ENCODE assay signal across 18 mouse cellular contexts in genomic region chr1:175184736-175185135, GRCm38 (mm10).
DNase-seq lines count a peak whose midpoint lies in the region; ATAC-seq lines count a peak whose summit lies in the region.
"Had no signal": no experiment of that assay in that cellular context is flagged by ENCODE, and none has a peak within 500 bp of the region (broad histone marks: within the 10 kb centered on the region; RNA-seq: fewer than 3 reads in every experiment).

No protein-coding gene starts in this region.

- H3K4me3 ChIP-seq in midbrain, embryonic 11.5 days (ENCODE audit: low read depth, low read length), result no peak overlapping the region
- no peak overlapping the region for H3K4me3 ChIP-seq in midbrain, embryonic 10.5 days
- H3K4me3 ChIP-seq: hindbrain, embryonic 10.5 days; kidney, embryonic 15.5 days had no signal

- H3K27me3 ChIP-seq in midbrain, embryonic 11.5 days (ENCODE audit: control insufficient read depth, insufficient read depth, low read length), result no peaks in the 10 kb centered on the region
- H3K27me3 ChIP-seq in midbrain, embryonic 10.5 days (ENCODE audit: low read depth, poor library complexity, severe bottlenecking), result no peaks in the 10 kb centered on the region
- H3K27me3 ChIP-seq: kidney, embryonic 15.5 days had no signal

- H3K9me3 ChIP-seq in midbrain, embryonic 11.5 days (ENCODE audit: control insufficient read depth, low read length), result no peaks in the 10 kb centered on the region
- H3K9me3 ChIP-seq in midbrain, embryonic 10.5 days (replicated peaks), result no peaks in the 10 kb centered on the region
- H3K9me3 ChIP-seq: hindbrain, embryonic 10.5 days; kidney, embryonic 15.5 days had no signal

- peak; percentile 3 for DNase-seq in adrenal gland, postnatal 10 days
- no peak for DNase-seq in adrenal gland, adult 8-10 months
- DNase-seq in midbrain, embryonic 11.5 days (ENCODE audit: low spot score, missing footprints), result peak; percentile 26
- no peak for DNase-seq in midbrain, embryonic 10.5 days (ENCODE audit: low spot score)
- peak; percentile 82 to 87 for DNase-seq in cerebellum, postnatal 14 days
- DNase-seq in thymus, postnatal 36 days, result no peak
- DNase-seq in adrenal gland, postnatal 4 days (ENCODE audit: low spot score in 2 of 2), result no peak
- DNase-seq: adrenal gland, postnatal 36 days; gastrocnemius, postnatal 10 days; heart, adult 11 months; kidney, adult 11 months; kidney, postnatal 36 days; lung, postnatal 4 days; thymus, postnatal 25 days had no signal

- ATAC-seq in midbrain, embryonic 11.5 days (ENCODE audit: low FRiP score), result no peak
- ATAC-seq: forebrain, embryonic 14.5 days had no signal

- no peaks in the 10 kb centered on the region for H3K36me3 ChIP-seq in midbrain, embryonic 11.5 days (ENCODE audit: control insufficient read depth, insufficient read depth, low read length)
- no peaks in the 10 kb centered on the region for H3K36me3 ChIP-seq in midbrain, embryonic 10.5 days
- H3K36me3 ChIP-seq: hindbrain, embryonic 10.5 days; kidney, embryonic 15.5 days had no signal

- no peak overlapping the region for H3K27ac ChIP-seq in midbrain, embryonic 11.5 days (ENCODE audit: low read depth, low read length)
- H3K27ac ChIP-seq in midbrain, embryonic 10.5 days (replicated peaks), result no peak overlapping the region
- H3K27ac ChIP-seq: hindbrain, embryonic 10.5 days; kidney, embryonic 15.5 days had no signal

- no peaks in the 10 kb centered on the region for H3K4me1 ChIP-seq in midbrain, embryonic 11.5 days (ENCODE audit: control insufficient read depth, insufficient read depth, low read length)
- no peaks in the 10 kb centered on the region for H3K4me1 ChIP-seq in midbrain, embryonic 10.5 days
- H3K4me1 ChIP-seq: hindbrain, embryonic 10.5 days; kidney, embryonic 15.5 days had no signal

- no peak overlapping the region for H3K9ac ChIP-seq in midbrain, embryonic 11.5 days (ENCODE audit: low read length)
- H3K9ac ChIP-seq: kidney, embryonic 15.5 days had no signal

- H3K4me2 ChIP-seq in midbrain, embryonic 11.5 days, result no peak overlapping the region
- H3K4me2 ChIP-seq: heart, embryonic 11.5 days; kidney, embryonic 15.5 days had no signal

- WGBS in midbrain, embryonic 11.5 days, result 74% methylated on average over 3 of the region's 3 CpGs
- 82% methylated on average over 3 of the region's 3 CpGs for WGBS in midbrain, embryonic 10.5 days

Comparison
In these comparisons a context has a peak if more than half of its experiments do, and no peak if none do; other contexts are left out.
1. DNase-seq: peak in adrenal gland, postnatal 10 days (single experiment), midbrain, embryonic 11.5 days (single experiment) and cerebellum, postnatal 14 days (2 of 2); none in adrenal gland, adult 8-10 months (single experiment), midbrain, embryonic 10.5 days (single experiment), thymus, postnatal 36 days (0 of 2) and adrenal gland, postnatal 4 days (0 of 2).